Mouse (Mus musculus): ENCODE results near the gene Arhgap45. TPM values are rescaled to one million over a fixed set of nuclear protein-coding genes. Genes with fewer than 3 reads are reported as not detected.

The Arhgap45 gene
- polyA plus RNA-seq, 1 experiment from 2014 or later: 7.7 TPM

Other genes starting within 250 kb of the Arhgap45 start
- gene Rnf126, start 249.7 kb upstream of the Arhgap45 start, polyA plus RNA-seq (2014; fragmentation: Nextera tagmentation; extraction: Ambion mirVana): 95.9 and 104 TPM in 2 replicates
- gene Fstl3, start 239.4 kb upstream of the Arhgap45 start, polyA plus RNA-seq (2014; fragmentation: Nextera tagmentation; extraction: Ambion mirVana): 4.9 and 8.2 TPM in 2 replicates
- gene Prss57, start 225.7 kb upstream of the Arhgap45 start, polyA plus RNA-seq (2014; fragmentation: Nextera tagmentation; extraction: Ambion mirVana): not detected in 2 replicates
- gene Palm, start 223.1 kb upstream of the Arhgap45 start, polyA plus RNA-seq (2014; fragmentation: Nextera tagmentation; extraction: Ambion mirVana): 101 and 136 TPM in 2 replicates
- gene Misp, start 195.7 kb upstream of the Arhgap45 start, polyA plus RNA-seq (2014; fragmentation: Nextera tagmentation; extraction: Ambion mirVana): 4.1 and 9.0 TPM in 2 replicates
- gene Ptbp1, start 162.2 kb upstream of the Arhgap45 start, polyA plus RNA-seq (2014; fragmentation: Nextera tagmentation; extraction: Ambion mirVana): 279 and 333 TPM in 2 replicates
- gene Prtn3, start 142.2 kb upstream of the Arhgap45 start, polyA plus RNA-seq (2014; fragmentation: Nextera tagmentation; extraction: Ambion mirVana): 9.6 and 11.1 TPM in 2 replicates
- gene Plppr3, start 142.0 kb upstream of the Arhgap45 start, polyA plus RNA-seq (2014; fragmentation: Nextera tagmentation; extraction: Ambion mirVana): 58.8 and 59.7 TPM in 2 replicates
- not detected in 2 replicates for gene Elane, start 130.4 kb upstream of the Arhgap45 start, polyA plus RNA-seq (2014; fragmentation: Nextera tagmentation; extraction: Ambion mirVana)
- not detected in 2 replicates for gene Cfd, start 125.8 kb upstream of the Arhgap45 start, polyA plus RNA-seq (2014; fragmentation: Nextera tagmentation; extraction: Ambion mirVana)
- gene Med16, start 107.7 kb upstream of the Arhgap45 start, polyA plus RNA-seq (2014; fragmentation: Nextera tagmentation; extraction: Ambion mirVana): 48.0 and 61.2 TPM in 2 replicates
- gene Gm26602, start 105.8 kb upstream of the Arhgap45 start, polyA plus RNA-seq (2014; fragmentation: Nextera tagmentation; extraction: Ambion mirVana): 4.6 and 10.8 TPM in 2 replicates
- 0.47 and 0.61 TPM in 2 replicates for gene Kiss1r, start 99.7 kb upstream of the Arhgap45 start, polyA plus RNA-seq (2014; fragmentation: Nextera tagmentation; extraction: Ambion mirVana)
- 102 and 137 TPM in 2 replicates for gene R3hdm4, start 95.4 kb upstream of the Arhgap45 start, polyA plus RNA-seq (2014; fragmentation: Nextera tagmentation; extraction: Ambion mirVana)
- 12.0 and 12.3 TPM in 2 replicates for gene Arid3a, start 89.6 kb upstream of the Arhgap45 start, polyA plus RNA-seq (2014; fragmentation: Nextera tagmentation; extraction: Ambion mirVana)
- gene Wdr18, start 56.5 kb upstream of the Arhgap45 start, polyA plus RNA-seq (2014; fragmentation: Nextera tagmentation; extraction: Ambion mirVana): 132 and 147 TPM in 2 replicates
- 0.19 and 0.29 TPM in 2 replicates for gene Grin3b, start 45.9 kb upstream of the Arhgap45 start, polyA plus RNA-seq (2014; fragmentation: Nextera tagmentation; extraction: Ambion mirVana)
- gene Tmem259, start 32.3 kb upstream of the Arhgap45 start, polyA plus RNA-seq (2014; fragmentation: Nextera tagmentation; extraction: Ambion mirVana): 18.8 and 27.8 TPM in 2 replicates
- gene Cnn2, start 28.1 kb upstream of the Arhgap45 start, polyA plus RNA-seq (2014; fragmentation: Nextera tagmentation; extraction: Ambion mirVana): 186 and 220 TPM in 2 replicates
- 1.8 and 2.7 TPM in 2 replicates for gene Abca7, start 20.2 kb upstream of the Arhgap45 start, polyA plus RNA-seq (2014; fragmentation: Nextera tagmentation; extraction: Ambion mirVana)
- gene Polr2e, start 23.1 kb downstream of the Arhgap45 start, polyA plus RNA-seq (2014; fragmentation: Nextera tagmentation; extraction: Ambion mirVana): 276 and 310 TPM in 2 replicates
- 552 and 641 TPM in 2 replicates for gene Gpx4, start 30.5 kb downstream of the Arhgap45 start, polyA plus RNA-seq (2014; fragmentation: Nextera tagmentation; extraction: Ambion mirVana)
- gene Sbno2, start 88.9 kb downstream of the Arhgap45 start, polyA plus RNA-seq (2014; fragmentation: Nextera tagmentation; extraction: Ambion mirVana): 10.6 and 14.8 TPM in 2 replicates
- gene Stk11, start 99.2 kb downstream of the Arhgap45 start, polyA plus RNA-seq (2014; fragmentation: Nextera tagmentation; extraction: Ambion mirVana): 26.6 and 42.0 TPM in 2 replicates
- gene Atp5d, start 122.0 kb downstream of the Arhgap45 start, polyA plus RNA-seq (2014; fragmentation: Nextera tagmentation; extraction: Ambion mirVana): 519 and 582 TPM in 2 replicates
- 8.1 and 8.4 TPM in 2 replicates for gene Cbarp, start 124.2 kb downstream of the Arhgap45 start, polyA plus RNA-seq (2014; fragmentation: Nextera tagmentation; extraction: Ambion mirVana)
- 42.3 and 46.2 TPM in 2 replicates for gene Midn, start 131.6 kb downstream of the Arhgap45 start, polyA plus RNA-seq (2014; fragmentation: Nextera tagmentation; extraction: Ambion mirVana)
- 80.0 and 104 TPM in 2 replicates for gene Cirbp, start 149.3 kb downstream of the Arhgap45 start, polyA plus RNA-seq (2014; fragmentation: Nextera tagmentation; extraction: Ambion mirVana)
- 10.3 and 12.1 TPM in 2 replicates for gene 1600002K03Rik, start 156.3 kb downstream of the Arhgap45 start, polyA plus RNA-seq (2014; fragmentation: Nextera tagmentation; extraction: Ambion mirVana)
- gene Efna2, start 162.8 kb downstream of the Arhgap45 start, polyA plus RNA-seq (2014; fragmentation: Nextera tagmentation; extraction: Ambion mirVana): 15.4 and 17.3 TPM in 2 replicates
- 64.4 and 65.1 TPM in 2 replicates for gene Mum1, start 209.8 kb downstream of the Arhgap45 start, polyA plus RNA-seq (2014; fragmentation: Nextera tagmentation; extraction: Ambion mirVana)
- 382 and 390 TPM in 2 replicates for gene Ndufs7, start 232.5 kb downstream of the Arhgap45 start, polyA plus RNA-seq (2014; fragmentation: Nextera tagmentation; extraction: Ambion mirVana)
- 30.2 and 33.6 TPM in 2 replicates for gene Gamt, start 244.4 kb downstream of the Arhgap45 start, polyA plus RNA-seq (2014; fragmentation: Nextera tagmentation; extraction: Ambion mirVana)
- gene Dazap1, start 244.8 kb downstream of the Arhgap45 start, polyA plus RNA-seq (2014; fragmentation: Nextera tagmentation; extraction: Ambion mirVana): 45.8 and 56.9 TPM in 2 replicates

All from kidney, embryonic 14.5 days (tissue).